12 mouse cellular contexts compared by ENCODE assay signal in the genomic region with DNA sequence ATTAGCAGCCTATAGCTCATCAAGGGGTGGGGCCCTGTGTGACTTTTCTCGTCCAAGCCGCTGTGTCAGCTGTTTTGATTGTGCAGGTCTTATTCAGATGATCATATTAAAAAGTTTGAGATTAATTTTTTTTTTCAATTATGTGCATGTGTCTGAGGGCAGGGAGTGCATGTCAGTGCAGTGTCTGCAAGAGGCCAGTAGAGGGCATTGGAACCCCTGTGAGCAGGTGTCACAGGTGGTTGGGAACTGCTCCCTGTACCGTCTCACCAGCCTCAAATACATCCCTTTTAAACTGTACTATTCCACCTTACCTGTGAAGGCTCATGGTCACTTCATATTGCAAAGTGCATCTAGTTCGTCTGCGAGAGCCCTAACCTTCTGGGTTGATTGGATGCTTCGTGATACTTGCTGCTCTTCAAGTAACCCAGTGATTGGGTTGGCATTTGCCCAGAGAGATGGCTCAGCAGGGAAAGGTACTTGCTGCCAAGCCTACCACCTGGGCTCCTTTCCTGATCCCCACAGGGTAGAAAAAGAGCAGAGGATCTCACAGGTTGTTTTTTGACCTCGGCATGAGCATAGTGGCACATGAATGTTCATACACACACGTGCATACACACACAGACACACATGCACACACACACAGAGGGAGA.
DNase-seq lines count a peak whose midpoint lies in the region; ATAC-seq and TF ChIP-seq lines count a peak whose summit lies in the region.
"Had no signal": no experiment of that assay in that cellular context is flagged by ENCODE, and none has a peak within 500 bp of the region (broad histone marks: within the 10 kb centered on the region; RNA-seq: fewer than 3 reads in every experiment).

No protein-coding gene starts in this region.

- WGBS in liver, adult 2 months, result 47% methylated on average over 8 of the region's 8 CpGs
- WGBS in liver, embryonic 12.5 days (ENCODE audit: insufficient replicate concordance), result 39% methylated on average over 8 of the region's 8 CpGs
- 54% methylated on average over 8 of the region's 8 CpGs for WGBS in forebrain, embryonic 12.5 days

- TF ChIP-seq POLR2A in liver, adult 2 months (IDR thresholded peaks at IDR 0.05; ENCODE audit: extremely low read depth, insufficient read depth, low read length), result no peak

- no peak overlapping the region for H3K4me3 ChIP-seq in liver, adult 2 months (ENCODE audit: insufficient read depth, low read depth, low read length)
- no peak overlapping the region for H3K4me3 ChIP-seq in liver, embryonic 12.5 days
- no peak overlapping the region for H3K4me3 ChIP-seq in forebrain, embryonic 12.5 days (replicated peaks)
- H3K4me3 ChIP-seq: embryonic facial prominence, embryonic 12.5 days; hindbrain, embryonic 10.5 days; neural tube, embryonic 12.5 days had no signal

- no peak overlapping the region for H3K27ac ChIP-seq in liver, adult 2 months (replicated peaks; ENCODE audit: insufficient read depth, low read depth, low read length)
- no peak overlapping the region for H3K27ac ChIP-seq in liver, embryonic 12.5 days
- H3K27ac ChIP-seq in forebrain, embryonic 12.5 days, result no peak overlapping the region
- H3K27ac ChIP-seq: embryonic facial prominence, embryonic 12.5 days; hindbrain, embryonic 10.5 days; neural tube, embryonic 12.5 days had no signal

- H3K79me2 ChIP-seq in liver, adult 2 months (ENCODE audit: control insufficient read depth, insufficient read depth, low read length), result no peaks in the 10 kb centered on the region

- no peak overlapping the region for H3K9ac ChIP-seq in liver, adult 2 months (ENCODE audit: low read depth, low read length)
- H3K9ac ChIP-seq in liver, embryonic 12.5 days, result no peak overlapping the region
- no peak overlapping the region for H3K9ac ChIP-seq in forebrain, embryonic 12.5 days
- H3K9ac ChIP-seq: embryonic facial prominence, embryonic 12.5 days; neural tube, embryonic 12.5 days had no signal

- H3K27me3 ChIP-seq in liver, adult 2 months (ENCODE audit: control insufficient read depth, insufficient read depth, low read length), result no peaks in the 10 kb centered on the region
- H3K27me3 ChIP-seq in liver, embryonic 12.5 days (replicated peaks), result no peaks in the 10 kb centered on the region
- H3K27me3 ChIP-seq in forebrain, embryonic 12.5 days, result no peaks in the 10 kb centered on the region
- H3K27me3 ChIP-seq: neural tube, embryonic 12.5 days had no signal

- H3K9me3 ChIP-seq in liver, embryonic 12.5 days (replicated peaks), result peaks cover 6% of the 10 kb centered on the region; the same call in 1 of the 2 replicates
- no peaks in the 10 kb centered on the region for H3K9me3 ChIP-seq in forebrain, embryonic 12.5 days
- H3K9me3 ChIP-seq: embryonic facial prominence, embryonic 12.5 days; neural tube, embryonic 12.5 days had no signal

- H3K4me1 ChIP-seq in liver, adult 2 months (ENCODE audit: control insufficient read depth, insufficient read depth, low read length), result no peaks in the 10 kb centered on the region
- no peaks in the 10 kb centered on the region for H3K4me1 ChIP-seq in liver, embryonic 12.5 days
- no peaks in the 10 kb centered on the region for H3K4me1 ChIP-seq in forebrain, embryonic 12.5 days
- H3K4me1 ChIP-seq: embryonic facial prominence, embryonic 12.5 days; hindbrain, embryonic 10.5 days; neural tube, embryonic 12.5 days had no signal

- no peak overlapping the region for H3K4me2 ChIP-seq in liver, embryonic 12.5 days
- no peak overlapping the region for H3K4me2 ChIP-seq in forebrain, embryonic 12.5 days
- H3K4me2 ChIP-seq: embryonic facial prominence, embryonic 12.5 days; neural tube, embryonic 12.5 days had no signal

- DNase-seq in cerebellum, adult 11 months, result peak; percentile 25
- DNase-seq in liver, adult 2 months (ENCODE audit: extremely low read depth, low read depth, low spot score), result peak; percentile 6
- DNase-seq in cerebellum, postnatal 25 days, result peak; percentile 67 to 75
- DNase-seq in lung, postnatal 14 days, result peak; percentile 16
- no peak for DNase-seq in frontal cortex, postnatal 14 days (ENCODE audit: low spot score in 2 of 2)
- DNase-seq: gastrocnemius, postnatal 10 days had no signal

- H3K36me3 ChIP-seq in liver, adult 2 months (ENCODE audit: control insufficient read depth, insufficient read depth, low read length), result no peaks in the 10 kb centered on the region
- no peaks in the 10 kb centered on the region for H3K36me3 ChIP-seq in liver, embryonic 12.5 days
- H3K36me3 ChIP-seq in forebrain, embryonic 12.5 days (replicated peaks), result no peaks in the 10 kb centered on the region
- H3K36me3 ChIP-seq: embryonic facial prominence, embryonic 12.5 days; hindbrain, embryonic 10.5 days; neural tube, embryonic 12.5 days had no signal

- ATAC-seq in cerebellum, adult (ENCODE audit: insufficient number of reproducible peaks, low FRiP score, low TSS enrichment), result no peak
- ATAC-seq in liver, embryonic 12.5 days, result no peak
- ATAC-seq in forebrain, embryonic 12.5 days (ENCODE audit: low FRiP score), result no peak

- TF ChIP-seq CTCF in liver, adult 2 months (IDR thresholded peaks at IDR 0.05; ENCODE audit: low read depth, low read length), result peak; percentile 67

Comparison
In these comparisons a context has a peak if more than half of its experiments do, and no peak if none do; other contexts are left out.
1. DNase-seq: peak in cerebellum, adult 11 months (single experiment), liver, adult 2 months (single experiment), cerebellum, postnatal 25 days (2 of 2) and lung, postnatal 14 days (single experiment); none in frontal cortex, postnatal 14 days (0 of 2).